Mouse (Mus musculus) adrenal gland, adult 18-20 months (tissue): ENCODE measurements around the gene Galnt16. TPM values are rescaled to one million over a fixed set of nuclear protein-coding genes. Genes with fewer than 3 reads are reported as not detected.

Source experiments
- DNase-seq, 2 experiments: peaks; one replicate each; pipeline ENCODE4 v3.0.0; 2021 to 2022; ENCODE audit warnings: low spot score in 2 of 2
- long read RNA-seq, 2 experiments: library from polyadenylated mRNA; stranded (forward); transcript quantifications; one replicate each; pipeline ENCODE4 v2.0.0; 2021
- total RNA-seq, 2 experiments: library from RNA; stranded (reverse); gene quantifications; 1 replicate in 1 of 2; 2 replicates in 1 of 2; pipeline ENCODE4 v1.2.3; 2021

The Galnt16 gene
- 10 to 100 TPM in 1 of 2 experiments, 1 to 10 TPM in 1; 8.9 to 10.3 TPM for total RNA-seq
- long read RNA-seq, experiment 1, partial matches to known transcripts: 0 of 6 reads
- long read RNA-seq, experiment 1, other reads (novel, unspliced or antisense): 2 of 6 reads
- long read RNA-seq, experiment 2, transcript Galnt16-201 (15 exons, 3,922 nt): major isoform, 5 of 14 reads
- long read RNA-seq, experiment 2, partial matches to known transcripts: 8 of 14 reads
- long read RNA-seq, experiment 2, other reads (novel, unspliced or antisense): 1 of 14 reads

DNA sequence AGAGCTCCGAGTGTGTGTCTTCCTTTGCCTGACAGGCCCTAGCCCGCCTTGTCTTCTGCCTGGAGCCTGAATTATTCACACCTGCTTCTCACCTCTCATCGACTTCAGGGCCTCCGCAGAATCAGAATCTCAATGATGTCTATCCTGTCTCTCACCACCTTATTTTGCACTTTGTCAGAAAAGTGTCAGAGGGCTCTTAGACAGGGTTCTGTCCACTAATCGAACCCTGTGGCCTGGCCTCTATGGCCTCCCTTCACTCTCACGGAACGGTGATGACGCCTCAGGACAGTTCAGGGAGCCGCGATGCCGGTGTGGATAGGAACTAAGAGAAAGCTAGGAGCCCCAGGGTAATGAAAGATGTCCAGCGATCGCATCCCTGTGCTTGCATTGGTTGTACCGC lies at the start of gene Galnt16:
TSS of gene Galnt16 (plus strand) at position 301 of the 400 bp plus-strand sequence.
- no peak for DNase-seq

DNA sequence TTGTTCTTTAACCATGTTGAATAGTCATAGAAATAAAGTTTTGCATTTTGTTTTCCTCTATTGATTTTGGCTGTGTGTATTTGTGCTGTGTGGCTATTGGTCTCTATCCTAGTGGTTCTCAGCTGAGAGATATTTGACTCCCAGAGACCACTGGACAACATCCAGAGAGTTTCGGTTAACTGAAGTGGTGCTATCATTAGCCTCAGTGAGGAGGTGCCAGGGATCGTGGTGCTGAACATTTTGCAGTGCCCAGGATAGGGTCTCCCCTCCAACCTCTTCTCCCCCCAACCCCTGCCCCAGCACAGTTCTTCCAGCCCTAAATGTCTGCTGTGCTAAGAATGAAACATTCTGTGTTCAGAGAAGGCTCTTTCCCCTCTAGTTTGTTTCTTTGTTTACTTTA lies 47.9 kb upstream of the Galnt16 start:
- DNase-seq: no peak

DNA sequence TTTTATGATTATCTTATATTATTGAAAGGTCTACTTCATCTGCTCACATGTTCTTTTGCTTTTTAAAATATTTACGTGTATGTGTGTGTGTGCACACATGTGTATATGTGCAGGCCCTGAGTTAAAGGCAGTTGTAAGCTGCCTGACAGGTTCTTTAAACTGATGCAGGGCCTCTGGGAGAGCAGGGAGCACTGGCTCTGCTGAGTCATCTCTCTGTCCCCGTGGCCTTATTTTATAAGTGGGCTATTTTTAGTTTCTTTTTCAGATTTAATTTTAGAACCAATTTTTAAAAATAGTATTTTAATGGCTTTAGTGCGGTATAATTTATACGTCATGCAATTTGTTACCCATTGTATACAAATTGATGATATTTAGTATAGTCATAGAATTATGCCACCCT lies 46.2 kb upstream of the Galnt16 start:
- DNase-seq: no peak

DNA sequence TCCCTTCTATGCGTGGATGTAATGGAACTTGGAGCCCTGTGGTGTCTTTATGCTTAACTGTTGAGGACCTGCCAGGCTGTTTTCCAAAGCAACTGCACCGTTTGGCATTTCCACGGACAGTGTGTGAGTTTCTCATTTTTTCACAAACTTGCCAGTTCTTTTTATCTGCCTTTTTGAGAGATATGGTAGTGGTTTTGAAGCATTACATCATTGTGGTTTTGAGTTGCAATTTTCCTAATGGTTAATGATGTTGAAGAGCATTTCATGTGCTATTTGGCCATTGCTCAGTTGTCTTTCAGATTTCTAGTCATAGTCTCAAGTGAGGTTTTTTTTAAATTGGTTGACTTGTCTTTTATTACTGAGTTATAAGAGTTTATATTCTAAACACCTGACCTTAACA lies 44.3 kb upstream of the Galnt16 start:
- no peak for DNase-seq

DNA sequence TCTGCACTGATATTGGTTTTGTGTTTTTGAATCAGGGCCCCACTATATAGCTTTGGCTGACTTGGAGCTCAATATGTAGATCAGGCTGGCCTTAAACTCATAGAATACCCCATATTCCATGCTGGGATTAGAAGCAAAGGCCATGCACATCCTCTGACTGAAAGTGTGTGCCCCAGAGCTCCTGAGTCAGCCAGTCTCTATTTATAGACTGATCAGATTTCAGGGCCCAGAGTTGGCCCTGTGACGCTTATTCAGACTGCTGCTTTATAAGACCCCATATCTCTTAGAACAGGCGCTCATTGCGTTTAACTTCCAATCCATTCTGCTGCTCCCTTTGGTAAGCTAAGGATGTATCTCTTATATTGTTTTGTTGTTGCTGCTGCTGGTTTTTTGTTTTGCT lies 38.1 kb upstream of the Galnt16 start:
- DNase-seq: no peak

DNA sequence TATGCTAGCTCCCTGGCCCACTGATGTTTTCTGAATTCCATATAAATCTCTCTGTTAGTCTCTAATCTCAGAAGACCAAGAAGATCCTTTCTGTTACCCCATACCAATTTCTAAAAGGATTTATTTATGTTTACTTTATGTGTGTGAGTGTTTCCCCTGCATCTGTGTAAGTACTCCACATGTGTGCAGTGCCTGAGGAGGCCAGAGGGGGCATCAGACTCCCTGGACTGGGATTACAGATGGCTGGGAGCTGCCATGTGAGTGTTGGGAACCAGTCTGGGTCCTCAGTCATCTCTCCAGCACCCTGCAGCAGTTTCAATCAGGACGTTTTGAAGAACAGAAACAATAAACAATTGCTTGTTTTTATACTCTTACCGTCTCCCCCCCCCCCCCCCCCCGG lies 34.7 kb upstream of the Galnt16 start:
- no peak for DNase-seq

DNA sequence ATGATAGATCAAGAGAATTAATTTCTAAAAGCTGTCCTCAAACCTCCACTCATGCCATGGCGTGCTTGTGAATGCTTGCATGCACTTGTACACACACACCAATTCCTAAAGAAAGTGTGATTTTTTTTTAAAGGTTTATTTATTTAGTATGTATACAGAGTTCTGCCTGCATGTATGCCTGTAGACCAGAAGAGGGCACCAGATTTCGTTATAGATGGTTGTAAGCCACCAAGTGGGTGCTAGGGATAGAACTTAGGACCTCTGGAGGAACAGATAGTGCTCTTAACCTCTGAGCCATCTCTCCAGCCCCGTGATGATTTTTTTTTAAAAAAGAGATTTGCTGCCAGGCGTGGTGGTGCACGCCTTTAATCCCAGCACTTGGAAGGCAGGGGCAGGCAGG lies 24.8 kb upstream of the Galnt16 start:
- no peak for DNase-seq

DNA sequence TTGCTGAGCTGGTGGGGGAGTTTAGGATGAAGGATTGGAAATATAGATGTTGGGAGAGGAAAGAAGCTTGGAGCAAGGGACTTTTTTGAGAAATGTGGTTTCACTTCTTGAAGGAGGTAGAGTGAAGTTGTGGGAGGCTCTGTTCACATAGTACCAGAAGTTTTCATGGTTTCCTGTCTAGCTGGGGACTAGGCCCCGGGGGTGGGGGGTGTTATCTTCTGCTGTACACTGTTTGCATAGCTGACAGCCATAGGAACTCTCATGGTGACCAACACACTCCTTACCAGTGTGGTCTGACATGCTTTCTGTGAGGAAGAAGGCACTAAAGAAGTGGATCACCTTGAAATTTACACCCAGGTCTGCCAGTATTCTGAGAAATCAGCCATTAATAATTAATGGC lies 22.4 kb upstream of the Galnt16 start:
- DNase-seq: no peak

DNA sequence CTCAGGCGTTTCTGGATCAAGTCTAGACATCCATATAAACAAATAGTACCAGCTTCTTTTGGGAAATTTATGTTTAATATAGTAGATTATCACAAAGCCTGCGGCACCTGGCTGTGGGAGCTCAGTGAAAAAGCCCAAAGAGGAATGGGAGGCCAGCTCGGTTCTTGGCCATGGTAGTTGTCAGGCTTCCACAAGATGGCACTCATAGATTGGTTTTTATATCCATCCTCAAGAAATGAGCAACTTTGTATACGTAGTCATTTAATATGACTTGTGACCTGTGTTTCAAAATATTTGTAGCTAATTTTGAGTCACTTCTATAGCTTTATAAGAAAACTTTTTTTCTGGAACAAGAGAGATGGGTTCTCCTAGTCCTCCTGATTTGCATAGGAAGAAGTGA lies 19.7 kb upstream of the Galnt16 start:
- DNase-seq: no peak

DNA sequence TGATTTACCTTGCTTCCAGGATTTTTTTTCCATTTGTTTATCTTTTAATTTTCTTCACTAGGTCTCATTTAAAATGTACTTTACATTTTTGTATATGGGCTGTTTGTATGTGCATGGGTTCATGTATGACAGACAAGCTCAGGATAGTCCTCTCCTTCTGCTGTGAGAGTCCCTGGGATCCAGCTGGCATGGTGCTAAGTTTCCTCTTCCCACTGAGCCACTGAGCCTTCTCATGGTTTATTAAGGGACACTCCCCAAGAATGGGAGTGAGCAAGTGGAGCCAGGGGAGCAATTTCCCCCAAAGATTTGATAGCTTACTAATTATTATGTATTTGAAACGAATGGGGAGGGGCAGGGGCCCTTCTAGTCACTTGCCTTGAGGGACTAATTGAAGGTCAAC lies 17.6 kb upstream of the Galnt16 start:
- DNase-seq: no peak

DNA sequence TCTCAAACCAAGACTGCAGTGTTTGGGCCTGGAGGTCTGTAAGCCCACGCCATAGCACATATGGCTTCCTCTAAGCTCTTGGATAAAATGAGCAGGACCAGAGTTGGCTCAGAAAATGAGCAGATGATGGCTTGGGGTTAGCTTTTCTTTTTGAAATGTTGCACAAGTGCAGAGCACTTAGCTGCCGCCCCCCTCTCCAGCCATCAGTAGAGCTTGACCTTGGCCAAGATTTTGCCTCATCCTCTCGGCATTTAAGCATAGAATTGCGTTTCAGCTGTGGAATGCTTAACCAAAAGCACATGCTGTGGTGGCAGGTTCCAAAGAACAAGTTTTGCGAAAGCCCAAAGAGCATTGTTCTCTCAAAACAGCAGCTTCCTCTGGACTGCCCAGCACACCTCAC lies 13.4 kb upstream of the Galnt16 start:
- no peak for DNase-seq

DNA sequence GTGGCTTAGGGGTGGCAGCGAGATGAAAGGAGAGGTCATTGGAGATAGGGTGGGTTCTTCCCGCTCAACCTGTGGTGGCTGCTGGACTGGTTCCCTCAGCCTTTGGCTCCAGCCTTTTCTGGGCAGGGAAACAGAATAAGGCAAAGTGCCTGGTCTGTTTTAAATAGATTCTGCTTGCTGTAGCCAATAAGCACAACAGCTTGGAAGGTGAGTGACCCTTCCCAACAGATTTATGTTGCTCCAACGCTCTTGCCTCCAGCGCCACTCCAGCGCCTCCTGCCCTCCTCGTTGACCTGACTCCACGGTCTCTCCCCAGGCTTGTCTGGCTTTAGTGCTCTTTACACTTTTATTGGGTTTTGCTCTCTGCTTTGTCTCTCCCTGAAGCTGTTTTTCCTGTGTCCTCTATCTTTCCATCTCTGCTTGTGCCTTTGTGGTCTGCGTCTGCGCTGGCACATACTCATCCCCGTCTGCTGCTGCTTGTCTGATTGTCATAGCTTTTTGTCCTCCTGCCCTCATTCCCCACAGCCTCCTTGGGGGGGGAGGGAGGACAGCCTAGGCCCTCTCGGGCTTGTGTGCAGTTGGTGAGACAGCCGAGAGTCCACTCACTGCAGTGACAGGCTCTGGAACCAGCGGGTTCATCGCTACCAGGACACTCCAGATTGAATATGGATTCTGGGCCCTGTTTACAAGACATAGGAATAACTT lies 10.9 kb upstream of the Galnt16 start:
- no peak for DNase-seq

DNA sequence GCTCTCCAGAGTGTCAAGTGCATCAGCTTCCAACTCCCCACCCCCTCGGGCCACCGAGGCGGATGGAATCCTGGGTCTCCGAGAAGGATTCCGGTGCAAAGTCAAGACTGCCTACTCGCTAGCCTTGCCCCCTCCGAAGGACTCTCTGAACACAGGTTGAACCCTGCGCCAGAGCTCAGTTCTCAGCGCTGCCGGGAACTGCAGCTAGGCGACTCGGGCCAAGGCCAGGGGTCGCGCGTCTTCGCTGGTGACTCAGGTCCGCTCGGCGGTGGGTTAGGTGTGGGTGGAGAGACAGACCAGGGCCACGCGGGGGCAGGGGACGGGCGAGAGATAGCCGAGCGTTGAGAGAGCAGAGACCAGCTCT lies 298 bp downstream of the Galnt16 start:
- DNase-seq: peak in 1 of 2 experiments; percentile 33

DNA sequence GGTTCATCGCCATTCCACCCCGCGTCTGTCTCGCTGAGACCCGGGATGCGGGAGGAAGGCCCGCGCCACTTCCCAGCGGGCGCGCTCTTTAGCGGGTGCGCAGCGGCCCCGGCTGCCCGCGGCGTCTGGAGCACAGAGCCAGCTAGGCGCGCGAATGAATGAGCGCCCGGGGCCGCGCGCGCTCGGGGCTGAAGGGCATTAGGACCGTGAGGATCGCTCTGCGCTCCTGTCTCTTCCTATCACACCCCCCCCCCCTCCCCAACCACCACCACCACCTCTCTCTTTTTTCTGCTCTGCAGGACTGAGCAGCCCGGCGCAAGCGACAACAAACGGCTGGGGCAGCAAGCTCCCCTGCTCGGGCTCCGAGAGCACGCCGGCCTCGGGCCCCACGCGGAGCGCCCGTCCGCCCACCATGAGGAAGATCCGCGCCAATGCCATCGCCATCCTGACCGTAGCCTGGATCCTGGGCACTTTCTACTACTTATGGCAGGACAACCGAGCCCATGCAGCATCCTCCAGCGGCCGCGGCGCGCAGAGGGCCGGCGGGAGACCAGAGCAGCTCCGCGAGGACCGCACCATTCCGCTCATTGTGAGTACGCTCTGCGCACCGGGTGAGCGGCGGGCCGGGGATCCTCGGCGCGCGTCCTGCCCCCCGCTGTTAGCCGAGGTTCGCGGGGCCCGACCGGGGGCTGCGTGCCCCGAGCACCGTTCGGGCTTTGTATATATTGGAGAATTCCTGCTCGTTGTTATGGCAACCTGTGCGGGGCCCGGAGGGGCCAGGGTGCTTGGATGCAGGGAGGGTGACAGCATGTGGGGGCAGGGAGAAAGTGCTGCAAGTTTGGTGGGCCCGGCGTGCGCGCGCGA lies 912 bp downstream of the Galnt16 start:
- peak; percentile 26 to 30 for DNase-seq

DNA sequence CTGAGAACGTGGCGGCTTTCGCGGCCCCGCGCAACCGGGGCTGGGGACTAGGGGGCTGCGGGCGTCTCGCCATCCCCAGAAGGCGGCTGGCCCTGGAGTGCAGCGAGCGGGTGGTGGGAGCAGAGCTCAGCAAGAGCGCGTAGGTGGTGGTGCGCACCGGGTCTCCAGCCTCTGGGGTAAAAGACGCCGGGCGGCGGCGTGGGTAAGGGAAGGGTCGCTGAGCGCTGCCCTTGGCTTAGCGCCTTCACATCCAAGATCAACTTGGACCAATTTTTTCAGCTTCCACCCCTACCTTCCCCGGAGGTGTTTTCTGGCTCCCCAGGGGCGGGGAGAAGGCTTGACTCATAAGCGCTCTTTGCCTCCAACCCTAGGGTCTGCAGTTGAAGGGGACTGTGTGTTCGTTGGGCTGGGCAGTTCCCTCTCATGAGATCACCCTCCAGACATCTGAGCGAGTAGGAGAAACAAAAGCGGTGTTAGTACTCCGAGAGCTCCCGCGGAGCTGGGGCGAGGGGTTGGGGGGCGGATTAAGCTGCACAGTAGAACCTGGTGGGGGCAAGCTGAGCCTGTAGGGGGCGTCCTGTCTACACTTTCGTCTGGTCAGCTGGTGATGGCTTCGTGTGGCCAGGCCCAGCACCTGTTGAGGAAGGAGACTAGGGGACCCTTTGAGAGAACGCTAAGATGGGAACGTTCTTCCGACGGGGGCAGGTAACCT lies 1.7 kb downstream of the Galnt16 start:
- DNase-seq: peak in 1 of 2 experiments; percentile 37

DNA sequence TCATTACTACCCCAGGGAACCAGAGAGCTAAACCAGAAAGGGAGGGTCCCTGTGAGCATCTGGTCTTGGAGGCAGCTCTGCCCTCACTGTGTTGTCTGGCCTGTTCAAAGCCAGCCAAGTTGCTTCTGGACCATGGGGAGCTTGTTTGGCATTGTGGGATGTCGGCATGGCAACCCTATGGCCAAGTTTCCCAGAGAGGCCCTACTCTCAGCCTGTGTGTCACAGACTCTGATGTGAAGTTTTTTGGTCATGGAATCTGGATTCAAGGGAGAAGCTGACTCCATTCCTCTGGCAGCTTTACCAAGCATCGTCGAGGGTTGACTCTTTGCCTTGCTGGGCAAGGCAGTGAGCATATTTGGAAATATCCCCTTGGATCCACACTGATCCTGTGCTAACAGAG lies 3.9 kb downstream of the Galnt16 start:
- no peak for DNase-seq

DNA sequence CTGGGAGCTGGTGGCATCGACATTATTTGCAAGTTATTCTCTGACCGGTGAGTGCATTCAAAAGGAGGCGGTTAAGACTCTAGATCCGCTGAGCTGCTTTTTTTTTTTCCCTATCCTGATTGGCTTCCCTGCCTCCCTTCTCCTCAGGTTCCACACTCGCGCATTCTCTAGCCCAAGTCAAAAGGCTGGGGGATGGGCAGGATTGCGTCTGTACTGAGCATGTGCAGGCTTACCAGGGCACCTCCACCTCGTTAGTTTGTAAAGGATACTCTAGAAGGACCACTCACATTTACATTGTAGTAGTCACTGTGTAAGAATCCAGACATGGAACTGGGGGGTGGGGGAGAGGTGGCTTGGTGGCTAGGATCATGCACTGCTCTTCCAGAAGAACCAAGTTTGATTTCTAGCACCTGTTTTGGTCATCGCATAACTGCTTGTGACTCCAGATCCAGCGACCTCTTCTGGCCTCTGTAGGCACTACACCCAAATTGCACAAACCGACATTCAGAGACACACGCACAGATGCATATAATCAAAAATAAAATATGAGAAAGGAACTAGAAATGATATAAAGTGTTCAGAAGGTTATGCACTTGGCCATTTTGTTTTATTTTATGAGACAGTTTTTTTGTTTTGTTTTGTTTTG lies 6.3 kb downstream of the Galnt16 start:
- DNase-seq: no peak

DNA sequence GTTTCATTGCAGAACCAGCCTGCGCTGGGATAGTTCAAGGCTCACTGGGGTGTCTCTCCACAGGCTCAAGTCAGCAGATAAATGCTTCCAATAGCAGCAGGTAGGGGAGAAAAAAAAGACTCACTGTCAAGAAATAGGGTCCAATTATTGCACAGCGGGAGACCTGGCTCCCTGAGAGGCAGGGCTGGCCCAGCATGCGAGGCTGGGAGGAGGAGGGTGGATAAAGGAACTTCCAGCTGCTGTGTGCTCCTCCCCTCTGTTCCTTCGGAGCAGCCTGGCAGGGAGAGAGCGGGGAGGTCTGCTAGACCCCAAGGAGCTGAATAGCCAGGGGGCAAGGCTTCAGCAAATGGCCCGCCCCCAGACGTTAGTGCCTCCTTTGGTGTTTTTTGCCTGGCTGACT lies 7.4 kb downstream of the Galnt16 start:
- no peak for DNase-seq

DNA sequence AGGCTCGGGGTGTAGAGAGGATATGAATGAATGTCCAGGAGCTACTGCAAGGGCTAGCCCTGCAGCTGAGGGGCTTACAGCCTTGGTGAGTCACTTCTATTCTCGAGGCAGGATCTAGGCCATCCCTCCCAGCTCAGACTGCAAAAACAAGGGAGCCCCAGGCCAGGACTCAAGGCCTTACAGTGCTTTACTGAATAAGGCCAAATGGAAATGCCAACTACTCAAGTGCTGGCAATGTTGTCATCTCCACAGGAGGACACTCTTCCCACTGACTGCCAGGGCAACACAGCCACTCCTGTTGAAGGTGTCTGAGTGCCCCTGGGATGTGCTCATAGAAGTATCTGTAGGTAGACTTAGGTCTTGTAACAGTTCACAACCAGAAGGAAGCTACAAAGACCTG lies 8.4 kb downstream of the Galnt16 start:
- DNase-seq: no peak

DNA sequence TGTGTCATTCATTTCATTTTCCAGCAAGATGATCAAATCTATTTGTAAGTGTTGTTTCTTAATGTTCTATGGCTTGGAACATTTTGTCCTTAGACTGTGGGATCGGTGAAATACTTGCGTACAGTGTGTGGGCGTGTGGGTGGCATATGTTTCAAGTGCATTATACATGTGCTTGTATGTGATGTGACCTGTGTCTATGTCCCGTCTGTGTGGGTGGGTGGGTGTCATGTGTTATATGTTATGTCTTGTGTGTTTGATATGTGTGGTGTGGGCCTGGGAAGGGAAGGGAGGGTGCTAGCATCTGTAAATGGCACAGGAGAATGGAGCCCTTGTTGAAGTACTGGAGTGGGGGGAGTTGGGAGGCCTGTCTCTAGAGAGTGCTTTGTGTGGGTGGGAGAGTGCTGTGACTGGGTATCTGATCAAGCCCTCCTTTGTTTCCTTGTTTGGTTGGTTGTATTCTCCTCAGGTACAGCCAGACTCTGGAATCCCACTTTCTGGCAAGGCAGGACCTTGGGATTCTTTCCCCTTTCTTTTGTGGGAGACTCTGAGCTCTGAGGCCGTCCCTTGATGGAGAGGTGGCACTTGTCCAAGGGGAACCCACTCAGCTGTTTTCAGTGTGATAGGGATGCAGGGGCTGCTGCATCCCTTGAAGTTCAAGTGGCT lies 9.8 kb downstream of the Galnt16 start:
- no peak for DNase-seq
